Mouse (Mus musculus): ENCODE data around the gene Pip5k1c. TPM values are rescaled to one million over a fixed set of nuclear protein-coding genes. Genes with fewer than 3 reads are reported as not detected.

Gene Pip5k1c
- polyA plus RNA-seq, 1 experiment = 103 TPM

- TF ChIP-seq CTCF (IDR thresholded peaks at IDR 0.05; ENCODE audit: insufficient read depth, low read length) (no peak), POLR2A (IDR thresholded peaks at IDR 0.05; ENCODE audit: borderline replicate concordance, extremely low read depth, low read depth, low read length) (no peak)
- Histone ChIP-seq H3K4me3 (replicated peaks; ENCODE audit: extremely low read depth, low read depth, low read length) (no peak overlapping the region), H3K4me1 (ENCODE audit: control insufficient read depth, insufficient read depth, low read length) (peaks cover 21% of the 10 kb centered on the region)
- WGBS = 90% methylated on average over 21 of the region's 21 CpGs
- no peak for DNase-seq
Measured at GRCm38 (mm10) chr10:81325176-81325575, 32.4 kb downstream of the Pip5k1c start.

- Histone ChIP-seq H3K4me3 (replicated peaks; ENCODE audit: extremely low read depth, low read depth, low read length) (no peak overlapping the region), H3K4me1 (ENCODE audit: control insufficient read depth, insufficient read depth, low read length) (peaks cover 24% of the 10 kb centered on the region)
- TF ChIP-seq CTCF (IDR thresholded peaks at IDR 0.05; ENCODE audit: insufficient read depth, low read length) (no peak), POLR2A (IDR thresholded peaks at IDR 0.05; ENCODE audit: borderline replicate concordance, extremely low read depth, low read depth, low read length) (no peak)
- no peak for DNase-seq
- WGBS = 90% methylated on average over 18 of the region's 18 CpGs
Measured at GRCm38 (mm10) chr10:81325781-81326180, 33.0 kb downstream of the Pip5k1c start.

- WGBS = 34% methylated on average over 6 of the region's 6 CpGs
- H3K4me3 ChIP-seq (replicated peaks; ENCODE audit: extremely low read depth, low read depth, low read length) = no peak overlapping the region
- DNase-seq = no peak
- peaks cover 21% of the 10 kb centered on the region for H3K4me1 ChIP-seq (ENCODE audit: control insufficient read depth, insufficient read depth, low read length)
- 0 out of 2 replicates have a peak, but pooled peaks have one; percentile 3 for TF ChIP-seq POLR2A (IDR thresholded peaks at IDR 0.05; ENCODE audit: borderline replicate concordance, extremely low read depth, low read depth, low read length)
- TF ChIP-seq CTCF (IDR thresholded peaks at IDR 0.05; ENCODE audit: insufficient read depth, low read length) = no peak
Measured at GRCm38 (mm10) chr10:81326858-81327257, 34.1 kb downstream of the Pip5k1c start.

- Histone ChIP-seq H3K4me3 (replicated peaks; ENCODE audit: extremely low read depth, low read depth, low read length) (no peak overlapping the region), H3K4me1 (ENCODE audit: control insufficient read depth, insufficient read depth, low read length) (peaks cover 20% of the 10 kb centered on the region)
- WGBS = 22% methylated on average over 2 of the region's 2 CpGs
- TF ChIP-seq POLR2A (IDR thresholded peaks at IDR 0.05; ENCODE audit: borderline replicate concordance, extremely low read depth, low read depth, low read length) (no peak), CTCF (IDR thresholded peaks at IDR 0.05; ENCODE audit: insufficient read depth, low read length) (no peak)
- DNase-seq = no peak
Measured at GRCm38 (mm10) chr10:81327959-81328358, 35.2 kb downstream of the Pip5k1c start.

GRCm38 (mm10) chr10:81328386-81328785, 35.6 kb downstream of the Pip5k1c start, which contains the start of gene Tbxa2r:
Gene Tbxa2r (plus strand): TSS chr10:81328731.
- no peak for TF ChIP-seq CTCF (IDR thresholded peaks at IDR 0.05; ENCODE audit: insufficient read depth, low read length)
- peaks cover 20% of the 10 kb centered on the region for H3K4me1 ChIP-seq (ENCODE audit: control insufficient read depth, insufficient read depth, low read length)
- no peak within 1 kb of the TSS for H3K4me3 ChIP-seq (replicated peaks; ENCODE audit: extremely low read depth, low read depth, low read length)
- DNase-seq = no peak
- WGBS = 9% methylated on average over 10 of the region's 10 CpGs

GRCm38 (mm10) chr10:81329194-81329975, 36.6 kb downstream of the Pip5k1c start:
- 36% methylated on average over 10 of the region's 10 CpGs for WGBS
- no peak for DNase-seq
- Histone ChIP-seq H3K4me3 (replicated peaks; ENCODE audit: extremely low read depth, low read depth, low read length) (no peak overlapping the region), H3K4me1 (ENCODE audit: control insufficient read depth, insufficient read depth, low read length) (peaks cover 20% of the 10 kb centered on the region)
- TF ChIP-seq POLR2A (IDR thresholded peaks at IDR 0.05; ENCODE audit: borderline replicate concordance, extremely low read depth, low read depth, low read length) = peak; percentile 6; the same call in 1 of the 2 replicates
- TF ChIP-seq CTCF (IDR thresholded peaks at IDR 0.05; ENCODE audit: insufficient read depth, low read length) = no peak

- no peak overlapping the region for H3K4me3 ChIP-seq (replicated peaks; ENCODE audit: extremely low read depth, low read depth, low read length)
- H3K4me1 ChIP-seq (ENCODE audit: control insufficient read depth, insufficient read depth, low read length) = peaks cover 20% of the 10 kb centered on the region
- WGBS = 44% methylated on average over 4 of the region's 4 CpGs
- TF ChIP-seq POLR2A (IDR thresholded peaks at IDR 0.05; ENCODE audit: borderline replicate concordance, extremely low read depth, low read depth, low read length) (no peak), CTCF (IDR thresholded peaks at IDR 0.05; ENCODE audit: insufficient read depth, low read length) (no peak)
- no peak for DNase-seq
Measured at GRCm38 (mm10) chr10:81330007-81330406, 37.2 kb downstream of the Pip5k1c start.

GRCm38 (mm10) chr10:81332277-81332676, 39.5 kb downstream of the Pip5k1c start:
- WGBS = 56% methylated on average over 29 of the region's 29 CpGs
- TF ChIP-seq CTCF (IDR thresholded peaks at IDR 0.05; ENCODE audit: insufficient read depth, low read length) = no peak
- no peak for TF ChIP-seq POLR2A (IDR thresholded peaks at IDR 0.05; ENCODE audit: borderline replicate concordance, extremely low read depth, low read depth, low read length)
- no peak for DNase-seq
- Histone ChIP-seq H3K4me1 (ENCODE audit: control insufficient read depth, insufficient read depth, low read length) (peaks cover 13% of the 10 kb centered on the region), H3K4me3 (replicated peaks; ENCODE audit: extremely low read depth, low read depth, low read length) (no peak overlapping the region)

- 81% methylated on average over 11 of the region's 11 CpGs for WGBS
- Histone ChIP-seq H3K4me3 (replicated peaks; ENCODE audit: extremely low read depth, low read depth, low read length) (no peak overlapping the region), H3K4me1 (ENCODE audit: control insufficient read depth, insufficient read depth, low read length) (peaks cover 7% of the 10 kb centered on the region)
- TF ChIP-seq CTCF (IDR thresholded peaks at IDR 0.05; ENCODE audit: insufficient read depth, low read length) (no peak), POLR2A (IDR thresholded peaks at IDR 0.05; ENCODE audit: borderline replicate concordance, extremely low read depth, low read depth, low read length) (no peak)
- DNase-seq = no peak
Measured at GRCm38 (mm10) chr10:81334324-81334723, 41.6 kb downstream of the Pip5k1c start.

Data from lung, adult 2 months (tissue).